Mouse (Mus musculus): ENCODE data around the gene Dlx4. TPM values are rescaled to one million over a fixed set of nuclear protein-coding genes. Genes with fewer than 3 reads are reported as not detected.
A peak's percentile ranks its signal among the peaks of the same experiment; 100 is the strongest.

Dlx4 gene
- polyA plus RNA-seq, 2 experiments = 2.4 to 3.3 TPM

GRCm38 (mm10) chr11:95110081-95110480 is 36.0 kb downstream of the Dlx4 start:
- Histone ChIP-seq H3K4me1 (ENCODE audit: control insufficient read depth, insufficient read depth, low read length) (0 out of 2 replicates have a peak, but pooled peaks cover 2% of the 10 kb centered on the region), H3K9me3 (ENCODE audit: control insufficient read depth, low read length) (no peaks in the 10 kb centered on the region), H3K9ac (ENCODE audit: low read depth, low read length, severe bottlenecking) (no peak overlapping the region), H3K36me3 (ENCODE audit: control insufficient read depth, insufficient read depth, low read length) (no peaks in the 10 kb centered on the region), H3K4me2 (replicated peaks; ENCODE audit: low read depth, low read length, severe bottlenecking) (no peak overlapping the region), H3K27me3 (ENCODE audit: control insufficient read depth, insufficient read depth, low read length) (0 out of 2 replicates have a peak, but pooled peaks cover 5% of the 10 kb centered on the region), H3K4me3 (replicated peaks; ENCODE audit: low read length) (no peak overlapping the region), H3K27ac (replicated peaks; ENCODE audit: low read depth, low read length) (no peak overlapping the region)
- no peak for DNase-seq (ENCODE audit: low spot score)
- TF ChIP-seq POLR2A (IDR thresholded peaks at IDR 0.05; ENCODE audit: borderline replicate concordance, extremely low read depth, insufficient read depth, insufficient read length) = no peak
- 89% methylated on average over 7 of the region's 7 CpGs for WGBS
- ATAC-seq (ENCODE audit: low FRiP score, low read depth) = no peak

- 80% methylated on average over 2 of the region's 2 CpGs for WGBS
- ATAC-seq (ENCODE audit: low FRiP score, low read depth) (no peak), DNase-seq (ENCODE audit: low spot score) (no peak)
- Histone ChIP-seq H3K27me3 (ENCODE audit: control insufficient read depth, insufficient read depth, low read length) (0 out of 2 replicates have a peak, but pooled peaks cover 5% of the 10 kb centered on the region), H3K4me2 (replicated peaks; ENCODE audit: low read depth, low read length, severe bottlenecking) (no peak overlapping the region), H3K36me3 (ENCODE audit: control insufficient read depth, insufficient read depth, low read length) (no peaks in the 10 kb centered on the region), H3K4me1 (ENCODE audit: control insufficient read depth, insufficient read depth, low read length) (0 out of 2 replicates have a peak, but pooled peaks cover 2% of the 10 kb centered on the region), H3K4me3 (replicated peaks; ENCODE audit: low read length) (no peak overlapping the region), H3K27ac (replicated peaks; ENCODE audit: low read depth, low read length) (no peak overlapping the region), H3K9me3 (ENCODE audit: control insufficient read depth, low read length) (no peaks in the 10 kb centered on the region), H3K9ac (ENCODE audit: low read depth, low read length, severe bottlenecking) (no peak overlapping the region)
- TF ChIP-seq POLR2A (IDR thresholded peaks at IDR 0.05; ENCODE audit: borderline replicate concordance, extremely low read depth, insufficient read depth, insufficient read length) = no peak
These were observed 37.1 kb downstream of the Dlx4 start for GRCm38 (mm10) chr11:95109000-95109399.

DNA sequence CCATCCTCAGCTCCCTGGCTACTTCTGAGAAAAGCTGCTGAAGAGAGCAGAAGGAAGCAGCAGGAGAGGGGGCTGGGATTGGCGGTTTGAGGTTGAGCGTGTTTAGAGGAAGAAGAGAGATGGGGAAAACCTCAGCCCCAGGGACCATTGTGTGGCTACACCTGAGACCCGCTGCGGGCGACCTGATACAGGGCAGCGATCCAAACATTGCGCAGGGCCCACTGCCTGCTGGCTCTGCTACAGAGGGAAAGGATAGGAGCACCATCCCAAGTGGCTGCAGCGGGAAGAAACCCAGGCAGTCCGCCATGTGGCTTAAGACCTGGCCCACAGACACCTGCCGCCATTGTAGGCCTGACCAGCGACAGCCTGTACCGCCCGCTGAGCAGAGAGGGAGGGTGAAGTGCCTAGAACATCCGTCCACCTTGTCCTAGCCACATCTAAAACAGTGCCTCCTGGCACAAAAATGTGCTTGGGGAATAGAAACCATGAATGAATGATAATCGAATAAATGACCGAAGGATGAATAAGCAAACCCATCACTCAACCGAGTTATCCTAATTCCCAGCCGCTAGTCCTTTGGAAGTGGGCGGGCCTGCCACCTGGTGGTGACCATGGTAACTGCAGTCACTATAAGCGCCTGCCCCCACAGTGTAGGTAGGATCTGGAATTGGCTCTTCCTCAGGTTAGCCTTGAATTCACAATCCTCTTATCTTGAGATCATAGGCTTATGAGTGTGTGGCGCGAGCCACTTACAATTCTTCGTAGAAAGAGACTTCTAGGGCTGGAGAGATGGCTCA is 39.4 kb downstream of the Dlx4 start:
- Histone ChIP-seq H3K36me3 (ENCODE audit: control insufficient read depth, insufficient read depth, low read length) (no peaks in the 10 kb centered on the region), H3K4me2 (replicated peaks; ENCODE audit: low read depth, low read length, severe bottlenecking) (no peak overlapping the region), H3K9me3 (ENCODE audit: control insufficient read depth, low read length) (no peaks in the 10 kb centered on the region), H3K9ac (ENCODE audit: low read depth, low read length, severe bottlenecking) (no peak overlapping the region), H3K4me1 (ENCODE audit: control insufficient read depth, insufficient read depth, low read length) (0 out of 2 replicates have a peak, but pooled peaks cover 2% of the 10 kb centered on the region), H3K4me3 (replicated peaks; ENCODE audit: low read length) (no peak overlapping the region), H3K27me3 (ENCODE audit: control insufficient read depth, insufficient read depth, low read length) (0 out of 2 replicates have a peak, but pooled peaks cover 5% of the 10 kb centered on the region), H3K27ac (replicated peaks; ENCODE audit: low read depth, low read length) (no peak overlapping the region)
- DNase-seq (ENCODE audit: low spot score) (peak; percentile 79), ATAC-seq (ENCODE audit: low FRiP score, low read depth) (peak; percentile 66; the same call in 1 of the 2 replicates)
- no peak for TF ChIP-seq POLR2A (IDR thresholded peaks at IDR 0.05; ENCODE audit: borderline replicate concordance, extremely low read depth, insufficient read depth, insufficient read length)
- WGBS = 35% methylated on average over 23 of the region's 23 CpGs

- no peaks in the 10 kb centered on the region for H3K36me3 ChIP-seq (ENCODE audit: control insufficient read depth, insufficient read depth, low read length)
- no peaks in the 10 kb centered on the region for H3K9me3 ChIP-seq (ENCODE audit: control insufficient read depth, low read length)
- ATAC-seq (ENCODE audit: low FRiP score, low read depth) (no peak), DNase-seq (ENCODE audit: low spot score) (no peak)
- 0 out of 2 replicates have a peak, but pooled peaks cover 5% of the 10 kb centered on the region for H3K27me3 ChIP-seq (ENCODE audit: control insufficient read depth, insufficient read depth, low read length)
- WGBS = 3% methylated on average over 24 of the region's 25 CpGs
- H3K27ac ChIP-seq (replicated peaks; ENCODE audit: low read depth, low read length) = no peak overlapping the region
- TF ChIP-seq POLR2A (IDR thresholded peaks at IDR 0.05; ENCODE audit: borderline replicate concordance, extremely low read depth, insufficient read depth, insufficient read length) = no peak
- 0 out of 2 replicates have a peak, but pooled peaks cover 2% of the 10 kb centered on the region for H3K4me1 ChIP-seq (ENCODE audit: control insufficient read depth, insufficient read depth, low read length)
- H3K4me3 ChIP-seq (replicated peaks; ENCODE audit: low read length) = no peak overlapping the region; the same call in 1 of the 2 replicates
- no peak overlapping the region for H3K9ac ChIP-seq (ENCODE audit: low read depth, low read length, severe bottlenecking)
- peak overlapping the region; percentile 37 for H3K4me2 ChIP-seq (replicated peaks; ENCODE audit: low read depth, low read length, severe bottlenecking)
These were observed 40.7 kb downstream of the Dlx4 start for GRCm38 (mm10) chr11:95105274-95105874.

GRCm38 (mm10) chr11:95104266-95104665 is 41.8 kb downstream of the Dlx4 start:
- no peak for TF ChIP-seq POLR2A (IDR thresholded peaks at IDR 0.05; ENCODE audit: borderline replicate concordance, extremely low read depth, insufficient read depth, insufficient read length)
- 52% methylated on average over 6 of the region's 6 CpGs for WGBS
- Histone ChIP-seq H3K4me2 (replicated peaks; ENCODE audit: low read depth, low read length, severe bottlenecking) (no peak overlapping the region), H3K9me3 (ENCODE audit: control insufficient read depth, low read length) (no peaks in the 10 kb centered on the region), H3K36me3 (ENCODE audit: control insufficient read depth, insufficient read depth, low read length) (no peaks in the 10 kb centered on the region), H3K4me1 (ENCODE audit: control insufficient read depth, insufficient read depth, low read length) (0 out of 2 replicates have a peak, but pooled peaks cover 2% of the 10 kb centered on the region), H3K4me3 (replicated peaks; ENCODE audit: low read length) (no peak overlapping the region), H3K9ac (ENCODE audit: low read depth, low read length, severe bottlenecking) (no peak overlapping the region), H3K27me3 (ENCODE audit: control insufficient read depth, insufficient read depth, low read length) (0 out of 2 replicates have a peak, but pooled peaks cover 5% of the 10 kb centered on the region), H3K27ac (replicated peaks; ENCODE audit: low read depth, low read length) (no peak overlapping the region)
- no peak for ATAC-seq (ENCODE audit: low FRiP score, low read depth)
- no peak for DNase-seq (ENCODE audit: low spot score)
